Mouse (Mus musculus) spleen, adult 2 months (tissue): ENCODE data around the gene Pgd. TPM values are rescaled to one million over a fixed set of nuclear protein-coding genes. Genes with fewer than 3 reads are reported as not detected.
"Not testable (repeated sequence)": the region's sequence is repeated elsewhere in the genome, so short reads cannot be mapped to it uniquely, and the experiment has no call there.

Experiments
- DNase-seq, 2 experiments: peaks; one replicate each; pipeline versions ENCODE4 v3.0.0 to v3.0.0-alpha.2; 2012 to 2021; ENCODE audit warnings: low spot score in 2 of 2, low read depth in 1 of 2
- H3K27ac ChIP-seq: fragments of 200-500 bp; 2 replicates; pipeline ENCODE4 v1.5.1; 2012; ENCODE audit warnings: low read length, inconsistent platforms; ENCODE audit not compliant: insufficient read depth
- H3K27me3 ChIP-seq: fragments of 200-500 bp; 2 replicates; pipeline ENCODE4 v1.6.1; 2012; ENCODE audit warnings: mild to moderate bottlenecking, moderate library complexity, low read length, inconsistent platforms; ENCODE audit not compliant: control insufficient read depth, insufficient read depth
- H3K36me3 ChIP-seq: fragments of 200-500 bp; 2 replicates; pipeline ENCODE4 v1.6.1; 2012; ENCODE audit warnings: mild to moderate bottlenecking, low read length, inconsistent platforms; ENCODE audit not compliant: control insufficient read depth, insufficient read depth
- H3K4me1 ChIP-seq: fragments of 200-500 bp; 2 replicates; pipeline ENCODE4 v1.6.1; 2011; ENCODE audit warnings: inconsistent platforms; ENCODE audit not compliant: control insufficient read depth, insufficient read depth, insufficient read length
- H3K4me3 ChIP-seq: fragments of 200-500 bp; 2 replicates; pipeline ENCODE4 v1.5.1; 2011; ENCODE audit warnings: mild to moderate bottlenecking, inconsistent platforms; ENCODE audit not compliant: insufficient read depth, insufficient read length; ENCODE audit errors: extremely low read depth
- CTCF ChIP-seq: fragments of 200-500 bp; IDR thresholded peaks from 2 replicates; pipeline ENCODE4 v1.5.1; 2011; ENCODE audit warnings: mild to moderate bottlenecking, inconsistent platforms; ENCODE audit not compliant: insufficient read depth, insufficient read length, insufficient replicate concordance; ENCODE audit errors: extremely low read depth
- POLR2A ChIP-seq: fragments of 200-500 bp; IDR thresholded peaks from 2 replicates; pipeline ENCODE4 v1.6.1; 2011; ENCODE audit warnings: low read depth, low read length, inconsistent platforms
- WGBS: fragments of 180-500 bp; shearing (Covaris S2); methylation state at CpG from one replicate; pipeline ENCODE4 v1.1.7; 2018; 5-methylcytosine and 5-hydroxymethylcytosine counted together
- polyA plus RNA-seq: library from polyadenylated mRNA; depleted of rRNA; stranded (reverse); fragments of >200 nt; gene quantifications from 2 replicates; pipeline ENCODE4 v1.2.3, GENCODE M21; 2012

The Pgd gene
- polyA plus RNA-seq, 1 experiment: 62.3 TPM

GRCm38 (mm10) chr4:149128467-149128866 lies 38.1 kb downstream of the Pgd start:
- no peak for DNase-seq
- TF ChIP-seq CTCF (no peak), POLR2A (no peak)
- WGBS: 95% methylated on average over 18 of the region's 18 CpGs

GRCm38 (mm10) chr4:149126663-149127062 lies 39.9 kb downstream of the Pgd start, which contains the start of gene Cort:
Gene Cort (minus strand): TSS chr4:149126763.
- TF ChIP-seq POLR2A (no peak), CTCF (no peak)
- H3K27me3 ChIP-seq: no peaks in the 10 kb centered on the region
- H3K27ac ChIP-seq: no peak within 1 kb of the TSS
- no peak for DNase-seq
- H3K4me3 ChIP-seq: no peak within 1 kb of the TSS
- no peaks in the 10 kb centered on the region; the same call in 1 of the 2 replicates for H3K4me1 ChIP-seq
- WGBS: 92% methylated on average over 11 of the region's 11 CpGs
- no peaks in the 10 kb centered on the region for H3K36me3 ChIP-seq

More at GRCm38 (mm10) chr4:149128467-149128866, 38.1 kb downstream of the Pgd start:
- Histone ChIP-seq H3K4me1 (peaks cover 8% of the 10 kb centered on the region; the same call in 1 of the 2 replicates), H3K27ac (no peak overlapping the region), H3K4me3 (no peak overlapping the region), H3K27me3 (no peaks in the 10 kb centered on the region), H3K36me3 (no peaks in the 10 kb centered on the region)

GRCm38 (mm10) chr4:149126115-149126509 lies 40.5 kb downstream of the Pgd start:
- H3K27me3 ChIP-seq: no peaks in the 10 kb centered on the region
- TF ChIP-seq CTCF: no peak
- TF ChIP-seq POLR2A: no peak
- H3K4me1 ChIP-seq: no peaks in the 10 kb centered on the region
- WGBS: 95% methylated on average over 6 of the region's 6 CpGs
- no peak overlapping the region for H3K27ac ChIP-seq
- no peak overlapping the region for H3K4me3 ChIP-seq
- DNase-seq: no peak
- H3K36me3 ChIP-seq: no peaks in the 10 kb centered on the region

GRCm38 (mm10) chr4:149125341-149126114 lies 41.0 kb downstream of the Pgd start:
- WGBS: 81% methylated on average over 11 of the region's 11 CpGs
- no peak overlapping the region for H3K27ac ChIP-seq
- H3K4me1 ChIP-seq: no peaks in the 10 kb centered on the region
- TF ChIP-seq POLR2A (no peak), CTCF (no peak)
- DNase-seq: no peak
- no peaks in the 10 kb centered on the region for H3K27me3 ChIP-seq
- H3K4me3 ChIP-seq: no peak overlapping the region
- H3K36me3 ChIP-seq: no peaks in the 10 kb centered on the region

- H3K36me3 ChIP-seq: no peaks in the 10 kb centered on the region
- no peaks in the 10 kb centered on the region for H3K27me3 ChIP-seq
- DNase-seq: no peak
- H3K4me3 ChIP-seq: no peak overlapping the region
- TF ChIP-seq CTCF (no peak), POLR2A (no peak)
- no peak overlapping the region for H3K27ac ChIP-seq
- no peaks in the 10 kb centered on the region for H3K4me1 ChIP-seq
- 75% methylated on average over 5 of the region's 5 CpGs for WGBS
Observed at GRCm38 (mm10) chr4:149123432-149123831, 43.1 kb downstream of the Pgd start.

- H3K36me3 ChIP-seq, DNase-seq, H3K27me3 ChIP-seq, H3K4me1 ChIP-seq, H3K4me3 ChIP-seq, H3K27ac ChIP-seq: not testable (repeated sequence)
- 42% methylated on average over 12 of the region's 12 CpGs for WGBS
Observed at GRCm38 (mm10) chr4:149119978-149120562, 46.5 kb downstream of the Pgd start.
